Mouse (Mus musculus): ENCODE measurements around the gene F12. TPM values are rescaled to one million over a fixed set of nuclear protein-coding genes. Genes with fewer than 3 reads are reported as not detected.

Gene F12
- total and polyA plus RNA-seq, 3 experiments: not detected

- in situ Hi-C loops (cut with MboI; ENCODE audit: low pct_ligation_motif_present, low pct_unique_long_range_greater_than_20kb, low sequenced_read_pairs) (loop anchor here (5.0 kb wide), 1 partner anchor 42 kb away; the partner anchor contains the start of gene F12), dilution Hi-C loops (cut with MboI; ENCODE audit: extremely low pct_ligation_motif_present, extremely low pct_unique_long_range_greater_than_20kb, low sequenced_read_pairs) (no loop called here)
- no peaks in the 10 kb centered on the region for H3K79me2 ChIP-seq (replicated peaks; ENCODE audit: control insufficient read depth, extremely low read depth, insufficient read depth, poor library complexity, severe bottlenecking)
- H3K36me3 ChIP-seq (replicated peaks in 1 of 2; ENCODE audit: control insufficient read depth in 1 of 2, insufficient read depth in 1 of 2, low read length in 1 of 2): peaks cover 6 to 25% of the 10 kb centered on the region in 2 experiments
- no peak overlapping the region for H3K27ac ChIP-seq (ENCODE audit: insufficient read depth, low read depth)
- peaks cover 0 to 45% of the 10 kb centered on the region in 2 experiments; a peak in 3 of 4 replicates for H3K4me1 ChIP-seq (ENCODE audit: control insufficient read depth in 1 of 2, insufficient read depth in 2 of 2)
- no peak for DNase-seq (ENCODE audit: extremely low read depth)
- TF ChIP-seq MAX (IDR thresholded peaks at IDR 0.05; ENCODE audit: low read length) (no peak), RAD21 (IDR thresholded peaks at IDR 0.05; ENCODE audit: low read depth, low read length) (peak; percentile 62), CTCF (conservative IDR thresholded peaks at IDR 0.05 in 1 of 2, IDR thresholded peaks at IDR 0.05 in 1 of 2; ENCODE audit: low read depth in 2 of 2, low read length in 2 of 2) (peak in 1 of 2 experiments; percentile 72; a peak in 2 of 4 replicates), E2F4 (IDR thresholded peaks at IDR 0.05; ENCODE audit: insufficient replicate concordance, low read depth, low read length) (no peak), SMC3 (IDR thresholded peaks at IDR 0.05; ENCODE audit: low read depth, low read length) (peak; percentile 78), NELFE (IDR thresholded peaks at IDR 0.05; ENCODE audit: low read depth, low read length) (no peak)
- no peaks in the 10 kb centered on the region for H3K9me3 ChIP-seq (replicated peaks; ENCODE audit: low read length)
- H3K4me3 ChIP-seq (replicated peaks in 1 of 3; ENCODE audit: low read depth in 2 of 3, low read length in 2 of 3, poor library complexity in 1 of 3): no peak overlapping the region
- H3K9ac ChIP-seq (ENCODE audit: insufficient read depth, low read depth): no peak overlapping the region
- H3K27me3 ChIP-seq (replicated peaks): peaks cover 39% of the 10 kb centered on the region
- no peak overlapping the region for H3K4me2 ChIP-seq (ENCODE audit: insufficient read depth, low read depth, poor library complexity, severe bottlenecking)
Observed at GRCm38 (mm10) chr13:55468851-55469560, 42.4 kb upstream of the F12 start.

DNA sequence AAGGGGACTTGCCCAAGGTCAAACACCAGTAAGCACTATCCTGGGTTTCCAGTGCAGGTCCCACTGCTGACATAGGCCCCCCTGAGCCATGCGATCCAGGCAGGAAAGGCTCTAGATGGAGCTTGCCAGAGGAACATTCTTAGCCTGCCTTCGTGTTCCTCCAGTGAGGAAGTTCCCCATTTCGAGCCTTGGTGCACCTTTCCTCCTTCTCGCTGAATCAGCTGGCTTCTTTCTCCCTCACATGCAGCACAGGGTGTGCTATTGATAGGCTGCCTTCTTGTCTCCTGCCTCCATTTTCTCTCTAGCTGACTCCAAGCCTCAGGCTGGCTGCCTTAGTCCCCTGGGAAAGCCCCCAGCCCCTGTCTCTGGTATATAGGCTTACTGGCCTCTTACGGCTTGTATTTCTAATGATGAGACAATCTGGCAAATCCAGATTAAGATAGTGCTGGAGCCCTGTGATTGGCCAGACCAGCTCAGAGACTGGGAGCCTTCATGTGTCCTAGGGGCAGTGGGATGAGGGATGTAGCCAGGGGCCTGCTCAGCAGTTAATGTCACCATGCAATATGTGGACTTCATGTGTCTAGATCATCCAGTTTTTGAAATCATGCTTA is 39.3 kb upstream of the F12 start:
- H3K4me2 ChIP-seq (ENCODE audit: insufficient read depth, low read depth, poor library complexity, severe bottlenecking): no peak overlapping the region
- H3K9ac ChIP-seq (ENCODE audit: insufficient read depth, low read depth): no peak overlapping the region
- DNase-seq (ENCODE audit: extremely low read depth): no peak
- no peak overlapping the region for H3K27ac ChIP-seq (ENCODE audit: insufficient read depth, low read depth)
- in situ Hi-C loops (cut with MboI; ENCODE audit: low pct_ligation_motif_present, low pct_unique_long_range_greater_than_20kb, low sequenced_read_pairs): loop anchor here (5.0 kb wide), 1 partner anchor 39 kb away; the partner anchor contains the start of gene F12
- H3K36me3 ChIP-seq (replicated peaks in 1 of 2; ENCODE audit: control insufficient read depth in 1 of 2, insufficient read depth in 1 of 2, low read length in 1 of 2): peaks cover 24 to 54% of the 10 kb centered on the region in 2 experiments
- dilution Hi-C loops (cut with MboI; ENCODE audit: extremely low pct_ligation_motif_present, extremely low pct_unique_long_range_greater_than_20kb, low sequenced_read_pairs): no loop called here
- TF ChIP-seq POLR2AphosphoS2 (IDR thresholded peaks at IDR 0.05; ENCODE audit: low read depth, low read length) (peak; percentile 24; the same call in 1 of the 2 replicates), MEF2A (IDR thresholded peaks at IDR 0.05; ENCODE audit: borderline replicate concordance, low read depth, low read length) (no peak), UBTF (IDR thresholded peaks at IDR 0.05; ENCODE audit: low read depth, low read length) (no peak), ZC3H11A (IDR thresholded peaks at IDR 0.05; ENCODE audit: low read depth, low read length) (no peak), JUND (conservative IDR thresholded peaks at IDR 0.05; ENCODE audit: low read depth, low read length) (no peak)
- no peak overlapping the region for H3K4me3 ChIP-seq (replicated peaks in 1 of 3; ENCODE audit: low read depth in 2 of 3, low read length in 2 of 3, poor library complexity in 1 of 3)
- peaks cover 0 to 40% of the 10 kb centered on the region in 2 experiments; a peak in 3 of 4 replicates for H3K4me1 ChIP-seq (ENCODE audit: control insufficient read depth in 1 of 2, insufficient read depth in 2 of 2)
- H3K9me3 ChIP-seq (replicated peaks; ENCODE audit: low read length): no peaks in the 10 kb centered on the region
- H3K27me3 ChIP-seq (replicated peaks): peaks cover 15% of the 10 kb centered on the region
- no peaks in the 10 kb centered on the region for H3K79me2 ChIP-seq (replicated peaks; ENCODE audit: control insufficient read depth, extremely low read depth, insufficient read depth, poor library complexity, severe bottlenecking)

All from CH12.LX (cell line).